Mouse (Mus musculus) lung, postnatal 4 days (tissue): ENCODE measurements around the gene Tmem143.
"Not testable (repeated sequence)": the region's sequence is repeated elsewhere in the genome, so short reads cannot be mapped to it uniquely, and the experiment has no call there.

Source experiments
- DNase-seq, 2 experiments: peaks; one replicate each; pipeline ENCODE4 v3.0.0; 2021

Gene Tmem143

DNA sequence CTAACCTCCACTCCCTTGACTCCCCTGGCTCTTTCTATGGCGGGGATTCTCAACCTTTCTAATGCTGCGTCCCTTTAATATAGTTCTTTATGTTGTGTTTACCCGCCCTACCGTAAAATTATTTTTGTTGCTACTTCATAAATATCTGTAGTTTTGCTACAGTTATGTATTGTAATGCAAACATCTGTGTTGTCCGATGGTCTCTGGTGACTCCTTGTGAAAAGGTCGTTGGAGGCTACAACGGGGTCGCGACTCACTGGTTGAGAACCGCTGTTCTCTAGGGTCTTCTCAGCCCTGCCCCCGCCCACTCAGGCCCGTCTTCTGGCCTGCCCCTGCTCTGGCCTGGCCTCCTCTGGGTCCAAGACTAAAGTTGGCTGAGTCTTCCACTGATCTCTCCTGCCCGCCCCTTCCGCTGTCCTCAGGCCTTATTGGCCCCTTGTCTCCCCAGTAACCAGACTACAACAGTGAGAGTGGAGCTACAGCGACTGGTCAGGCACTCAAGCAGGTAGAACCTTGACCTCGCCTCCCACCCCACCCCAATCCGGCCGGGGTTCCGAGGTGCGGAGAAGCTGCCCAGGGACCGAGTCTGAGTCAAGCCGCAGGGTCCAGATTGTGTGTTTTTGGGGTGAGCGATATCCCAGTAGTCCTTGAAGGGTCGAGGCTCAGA lies 27.2 kb downstream of the Tmem143 start, which contains the start of gene Ccdc114:
Gene Ccdc114 (plus strand): TSS at position 311 of the 667 bp plus-strand sequence.
- peak; percentile 80 to 88 for DNase-seq

DNA sequence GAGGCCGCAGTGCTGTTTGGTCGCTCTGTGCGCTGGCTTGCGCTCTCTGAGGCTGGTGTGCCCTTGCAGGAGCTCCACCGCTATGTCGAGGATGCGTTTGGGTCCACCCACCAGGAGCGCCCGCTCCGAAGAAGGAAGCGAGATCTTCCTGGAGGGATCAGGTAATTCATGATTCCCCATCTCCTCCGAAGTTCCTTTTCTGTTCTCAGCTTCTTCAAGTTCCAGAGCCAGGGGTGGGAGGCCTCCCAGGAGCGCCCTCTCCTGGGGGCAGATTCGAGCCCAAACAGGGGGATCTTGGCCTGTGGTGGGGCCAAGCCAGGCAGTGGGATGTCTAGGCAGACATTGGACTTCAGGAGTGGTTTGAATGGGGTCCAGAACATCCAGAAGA lies 27.7 kb downstream of the Tmem143 start:
- DNase-seq: peak; percentile 52 to 55

GRCm38 (mm10) chr7:45928626-45929295 lies 32.0 kb downstream of the Tmem143 start:
- no peak for DNase-seq

DNA sequence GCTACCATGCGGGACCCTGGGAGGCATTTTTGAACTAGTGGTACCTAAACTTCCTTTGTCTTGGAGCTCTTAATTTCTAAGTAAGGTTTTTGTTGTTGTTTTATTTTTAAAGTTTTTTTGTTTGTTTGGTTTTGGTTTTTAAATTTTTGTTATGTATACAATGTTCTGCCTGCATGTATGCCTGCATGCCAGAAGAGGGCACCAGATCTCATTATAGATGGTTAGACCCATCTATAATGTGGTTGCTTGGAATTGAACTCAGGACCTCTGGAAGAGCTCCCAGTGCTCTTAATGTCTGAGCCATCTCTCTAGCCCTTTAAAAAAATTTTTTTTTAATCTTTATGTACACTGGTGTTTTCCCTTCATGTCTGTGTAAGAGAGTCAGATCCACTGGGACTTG lies 32.9 kb downstream of the Tmem143 start:
- DNase-seq: no peak

- DNase-seq: not testable (repeated sequence)
These were observed 37.0 kb downstream of the Tmem143 start for GRCm38 (mm10) chr7:45933766-45934165.

DNA sequence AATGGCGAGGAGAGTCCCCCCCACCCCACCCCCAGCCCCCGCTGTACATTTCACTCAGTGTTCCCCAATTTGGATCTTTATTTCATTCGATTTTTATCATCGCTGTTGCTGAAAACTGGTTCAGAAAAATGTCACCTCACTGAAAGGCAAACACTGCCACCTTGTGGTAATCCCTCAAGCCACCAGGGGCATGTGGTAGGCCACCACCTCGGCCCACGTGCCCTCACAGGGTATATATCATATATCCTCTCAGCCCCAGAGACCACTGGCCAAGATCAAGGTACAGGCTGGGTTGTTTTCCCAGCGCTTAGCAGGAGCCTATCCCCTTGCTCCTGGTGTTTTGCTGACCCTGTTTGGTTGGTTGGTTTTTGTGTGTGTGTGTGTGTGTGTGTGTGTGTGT lies 38.4 kb downstream of the Tmem143 start:
- peak; percentile 48 to 80 for DNase-seq

- no peak for DNase-seq
These were observed 43.1 kb downstream of the Tmem143 start for GRCm38 (mm10) chr7:45939836-45940235.

DNA sequence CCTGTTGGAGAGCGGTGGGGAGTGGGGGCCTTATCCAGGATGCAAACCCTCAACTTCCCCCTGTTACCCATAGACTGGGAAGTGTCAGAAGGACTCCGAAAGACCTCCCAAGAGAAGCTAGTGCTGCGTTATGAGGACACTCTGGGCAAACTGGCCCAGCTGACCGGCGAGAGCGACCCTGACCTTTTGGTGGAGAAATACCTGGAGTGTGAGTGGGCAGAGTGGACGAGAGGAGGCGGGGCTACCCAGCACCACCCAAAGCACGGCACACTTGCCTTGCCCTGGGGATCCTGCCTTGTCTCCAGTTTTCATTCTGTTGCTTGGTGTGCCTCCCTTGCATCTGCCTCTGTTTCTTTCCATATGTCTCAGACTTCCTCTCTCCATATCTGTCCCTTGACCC lies 45.2 kb downstream of the Tmem143 start:
- no peak for DNase-seq

GRCm38 (mm10) chr7:45943280-45943679 lies 46.5 kb downstream of the Tmem143 start:
- DNase-seq: peak in 1 of 2 experiments; percentile 18

DNA sequence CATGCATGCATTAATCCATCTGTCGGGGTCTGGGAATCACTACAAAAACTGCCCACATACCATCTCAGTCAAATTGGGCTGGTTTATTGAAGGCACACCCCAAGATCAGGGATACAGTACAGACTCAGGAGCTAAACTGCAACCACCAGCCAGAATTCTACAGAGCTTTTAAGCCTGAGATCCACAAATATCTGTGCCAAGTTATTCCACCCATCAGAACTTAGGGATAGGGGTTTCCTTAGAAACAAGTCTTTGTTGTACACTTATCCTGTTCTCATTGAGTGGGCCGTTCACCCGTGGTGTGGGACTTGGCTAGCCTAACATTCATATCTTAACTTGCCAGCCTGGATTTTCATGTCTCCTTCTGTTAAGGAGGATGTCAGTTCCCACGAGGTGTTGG lies 52.3 kb downstream of the Tmem143 start:
- DNase-seq: no peak

GRCm38 (mm10) chr7:45956611-45957010 lies 59.9 kb downstream of the Tmem143 start:
- no peak for DNase-seq
